Mouse (Mus musculus) stomach, postnatal 0 days (tissue): ENCODE data around the gene Cdc20b. TPM values are rescaled to one million over a fixed set of nuclear protein-coding genes. Genes with fewer than 3 reads are reported as not detected.
"Not testable (repeated sequence)": the region's sequence is repeated elsewhere in the genome, so short reads cannot be mapped to it uniquely, and the experiment has no call there.

Experiments used
- ATAC-seq: fragments of 200-750 bp; cut with Nextera tagmentation; 2 replicates; pipeline ENCODE4 v1.8.0; 2017; ENCODE audit not compliant: low FRiP score, low TSS enrichment
- DNase-seq: peaks from one replicate; pipeline ENCODE4 v3.0.0-alpha.2; 2016; ENCODE audit warnings: low spot score
- H3K27ac ChIP-seq: fragments of 300-500 bp; sonication (generic); replicated peaks from 2 replicates; pipeline ENCODE4 v1.5.1; 2014; ENCODE audit warnings: mild to moderate bottlenecking, control low read depth
- H3K27me3 ChIP-seq: fragments of 300-500 bp; sonication (generic); 2 replicates; pipeline ENCODE4 v1.6.1; 2014; ENCODE audit warnings: low read length; ENCODE audit not compliant: control insufficient read depth, insufficient read depth
- H3K36me3 ChIP-seq: fragments of 300-500 bp; sonication (generic); 2 replicates; pipeline ENCODE4 v1.6.1; 2014; ENCODE audit warnings: low read length, mixed read lengths; ENCODE audit not compliant: control insufficient read depth, insufficient read depth
- H3K4me1 ChIP-seq: fragments of 300-500 bp; sonication (generic); replicated peaks from 2 replicates; pipeline ENCODE4 v1.6.1; 2014; ENCODE audit warnings: antibody characterized with exemption; ENCODE audit not compliant: control insufficient read depth, insufficient read depth
- H3K4me2 ChIP-seq: fragments of 300-500 bp; sonication (generic); replicated peaks from 2 replicates; pipeline ENCODE4 v1.6.1; 2014; ENCODE audit warnings: low read depth, mild to moderate bottlenecking, control low read depth, moderate library complexity
- H3K4me3 ChIP-seq: fragments of 300-500 bp; sonication (generic); 2 replicates; pipeline ENCODE4 v1.5.1; 2014; ENCODE audit warnings: low read depth, low read length, control low read depth
- H3K9ac ChIP-seq: fragments of 300-500 bp; sonication (generic); 2 replicates; pipeline ENCODE4 v1.6.1; 2014; ENCODE audit warnings: mild to moderate bottlenecking, low read length, control low read depth, mixed read lengths
- H3K9me3 ChIP-seq: fragments of 300-500 bp; sonication (generic); 2 replicates; pipeline ENCODE4 v1.6.1; 2016; ENCODE audit warnings: low read length; ENCODE audit not compliant: control insufficient read depth
- CTCF ChIP-seq: IDR thresholded peaks from 2 replicates; pipeline ENCODE4 v1.5.1; 2016; ENCODE audit warnings: antibody characterized with exemption, low read depth, mild to moderate bottlenecking, moderate library complexity
- EP300 ChIP-seq: optimal IDR thresholded peaks from 2 replicates; pipeline ENCODE3; 2016; ENCODE audit warnings: antibody characterized with exemption
- WGBS: fragments of 180-500 bp; shearing (Covaris S2); extraction: QIAGEN DNeasy Blood & Tissue Kit; methylation state at CpG from one replicate; pipeline ENCODE4 v1.1.7; 2014; 5-methylcytosine and 5-hydroxymethylcytosine counted together
- polyA plus RNA-seq: library from polyadenylated mRNA; unstranded; fragments of >200 nt; fragmentation: Nextera tagmentation; extraction: Ambion mirVana; gene quantifications from 2 replicates; pipeline ENCODE4 v1.2.1, GENCODE M21; 2015

Cdc20b gene
- polyA plus RNA-seq, 1 experiment from 2014 or later: not detected

DNA sequence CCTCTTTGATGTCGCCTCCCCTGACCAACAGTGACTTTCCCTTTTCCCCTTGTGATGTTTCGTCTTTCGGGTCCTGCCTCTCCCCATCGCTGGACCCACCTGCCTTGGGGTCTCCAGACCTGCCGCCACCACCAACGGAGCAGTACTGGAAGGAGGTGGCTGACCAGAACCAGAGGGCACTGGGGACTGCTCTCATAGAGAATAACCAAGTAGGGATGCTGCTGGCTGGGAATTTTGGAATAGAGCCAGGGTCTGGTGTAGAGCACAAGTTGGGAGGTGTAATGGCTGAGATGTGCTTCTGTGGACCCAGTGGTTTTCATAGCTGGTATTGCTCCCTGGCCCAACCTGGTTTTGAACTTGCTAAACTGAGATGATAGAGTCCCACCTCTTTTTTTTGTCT is 37.5 kb upstream of the Cdc20b start:
- Histone ChIP-seq H3K9ac (no peak overlapping the region), H3K9me3 (no peaks in the 10 kb centered on the region), H3K4me2 (no peak overlapping the region), H3K27me3 (peaks cover 18% of the 10 kb centered on the region), H3K4me3 (no peak overlapping the region), H3K27ac (no peak overlapping the region), H3K4me1 (peaks cover 11% of the 10 kb centered on the region; the same call in 1 of the 2 replicates), H3K36me3 (no peaks in the 10 kb centered on the region)
- ATAC-seq (no peak), DNase-seq (no peak)
- TF ChIP-seq CTCF (no peak), EP300 (no peak)
- WGBS: 77% methylated on average over 6 of the region's 6 CpGs

DNA sequence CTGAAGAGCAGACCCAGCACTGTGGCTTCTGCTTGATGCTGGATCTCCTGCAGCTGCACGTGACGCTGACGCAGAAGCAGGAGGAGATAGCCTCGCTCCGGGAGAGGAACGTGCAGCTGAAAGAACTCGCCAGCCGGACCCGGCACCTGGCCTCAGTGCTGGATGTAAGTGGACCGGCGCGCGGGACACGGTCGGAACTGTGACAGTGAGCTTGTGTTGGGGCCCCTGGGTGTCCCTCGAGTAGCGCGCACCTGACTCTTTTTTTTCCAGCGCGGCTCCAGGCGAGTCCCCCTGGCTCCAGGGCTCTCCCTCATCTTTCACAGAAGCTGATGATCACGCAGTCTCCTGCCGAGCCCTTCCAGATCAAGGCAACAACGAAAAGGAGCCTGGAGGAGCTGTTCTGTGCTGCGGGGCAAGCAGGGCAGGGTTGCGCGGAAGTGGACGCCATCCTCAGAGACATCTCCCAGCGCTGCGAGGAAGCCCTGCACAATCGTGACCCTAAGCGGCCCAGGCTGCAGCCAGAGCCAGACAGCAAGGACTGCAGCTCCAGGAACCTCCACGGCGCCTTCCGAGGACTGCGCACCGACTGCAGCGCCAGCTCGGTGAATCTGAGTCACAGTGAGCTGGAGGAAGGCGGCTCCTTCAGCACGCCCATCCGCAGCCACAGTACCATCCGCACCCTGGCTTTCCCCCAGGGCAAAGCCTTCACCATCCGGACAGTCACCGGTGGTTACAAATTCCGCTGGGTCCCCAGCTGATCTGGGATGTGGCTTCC is 36.3 kb upstream of the Cdc20b start:
- peak overlapping the region; percentile 45; the same call in 1 of the 2 replicates for H3K9ac ChIP-seq
- no peak overlapping the region for H3K27ac ChIP-seq
- ATAC-seq (peak; percentile 58; the same call in 1 of the 2 replicates), DNase-seq (peak; percentile 62)
- WGBS: under 1% methylated on average over 46 of the region's 46 CpGs
- H3K4me1 ChIP-seq: peaks cover 9% of the 10 kb centered on the region; the same call in 1 of the 2 replicates
- H3K27me3 ChIP-seq: peaks cover 16% of the 10 kb centered on the region
- H3K36me3 ChIP-seq: no peaks in the 10 kb centered on the region
- peak overlapping the region; percentile 39 for H3K4me3 ChIP-seq
- H3K9me3 ChIP-seq: no peaks in the 10 kb centered on the region
- H3K4me2 ChIP-seq: peak overlapping the region; percentile 77
- TF ChIP-seq EP300 (no peak), CTCF (no peak)

DNA sequence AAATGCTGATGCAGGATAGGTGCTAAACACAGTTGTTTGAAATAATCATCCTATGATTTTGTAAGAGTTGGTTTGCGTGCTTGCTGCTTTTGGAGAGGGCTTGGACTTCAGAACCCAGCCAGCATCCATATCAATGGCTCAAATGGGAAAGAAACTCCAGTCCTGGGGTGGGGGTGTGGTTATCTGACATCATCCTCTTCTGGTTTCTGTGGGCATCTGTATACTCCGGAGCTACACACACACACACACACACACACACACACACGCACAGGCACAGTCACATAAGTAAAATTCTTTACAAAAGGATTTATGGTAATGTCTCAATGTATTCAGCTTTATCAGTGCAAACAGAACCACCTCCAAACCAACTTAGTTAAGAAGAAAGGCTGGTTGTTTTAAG is 34.8 kb upstream of the Cdc20b start:
- DNase-seq (no peak), ATAC-seq (peak; percentile 30; the same call in 1 of the 2 replicates)
- H3K36me3 ChIP-seq: no peaks in the 10 kb centered on the region
- H3K27ac ChIP-seq: no peak overlapping the region; the same call in 1 of the 2 replicates
- no peak overlapping the region for H3K4me3 ChIP-seq
- TF ChIP-seq EP300 (no peak), CTCF (no peak)
- peaks cover 4% of the 10 kb centered on the region; the same call in 1 of the 2 replicates for H3K4me1 ChIP-seq
- no peaks in the 10 kb centered on the region for H3K9me3 ChIP-seq
- H3K9ac ChIP-seq: no peak overlapping the region
- no peak overlapping the region for H3K4me2 ChIP-seq
- H3K27me3 ChIP-seq: peaks cover 12% of the 10 kb centered on the region; the same call in 1 of the 2 replicates
- WGBS: 53% methylated on average over 3 of the region's 3 CpGs

DNA sequence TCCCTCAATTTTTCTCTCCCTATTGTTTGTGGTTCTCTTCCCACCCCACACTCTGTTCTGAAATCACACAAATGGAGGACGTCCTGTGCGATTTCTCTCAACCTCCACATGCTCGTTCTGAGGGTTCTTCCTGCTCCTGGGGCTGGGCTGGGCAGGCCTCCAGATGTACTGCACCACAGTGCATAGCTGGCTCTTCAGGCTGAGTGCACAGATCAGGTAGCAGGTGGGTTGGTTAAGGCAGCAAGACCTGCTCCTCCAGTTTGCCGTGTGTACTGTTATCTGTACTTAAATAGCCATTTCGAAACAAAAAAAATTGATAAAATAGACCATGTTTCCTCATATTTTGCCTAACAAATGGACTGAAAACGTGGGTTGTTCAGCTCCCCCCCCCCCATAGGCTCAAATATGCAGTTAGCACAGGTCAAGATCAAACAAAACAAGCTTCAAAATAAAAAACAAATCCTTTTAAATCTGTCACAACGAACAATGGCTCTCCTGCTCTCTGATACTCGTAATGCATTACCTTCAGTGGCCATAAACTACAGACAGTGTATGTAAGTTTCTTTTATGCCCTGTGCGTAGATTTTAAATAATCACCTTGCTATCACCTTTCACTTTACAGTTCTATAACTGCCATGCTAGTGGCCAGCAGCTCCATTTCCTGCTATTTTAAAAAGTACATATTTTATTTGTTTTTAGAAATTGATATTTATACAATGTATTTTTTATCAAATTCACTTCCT is 34.2 kb upstream of the Cdc20b start:
- Histone ChIP-seq H3K9me3 (no peaks in the 10 kb centered on the region), H3K4me1 (peaks cover 4% of the 10 kb centered on the region; the same call in 1 of the 2 replicates), H3K27ac (no peak overlapping the region; the same call in 1 of the 2 replicates), H3K27me3 (peaks cover 12% of the 10 kb centered on the region; the same call in 1 of the 2 replicates), H3K4me3 (no peak overlapping the region), H3K9ac (no peak overlapping the region), H3K4me2 (peak overlapping the region; percentile 26; the same call in 1 of the 2 replicates), H3K36me3 (no peaks in the 10 kb centered on the region)
- TF ChIP-seq EP300 (no peak), CTCF (no peak)
- WGBS: 53% methylated on average over 9 of the region's 9 CpGs
- DNase-seq (peak; percentile 82), ATAC-seq (peak; percentile 93)

DNA sequence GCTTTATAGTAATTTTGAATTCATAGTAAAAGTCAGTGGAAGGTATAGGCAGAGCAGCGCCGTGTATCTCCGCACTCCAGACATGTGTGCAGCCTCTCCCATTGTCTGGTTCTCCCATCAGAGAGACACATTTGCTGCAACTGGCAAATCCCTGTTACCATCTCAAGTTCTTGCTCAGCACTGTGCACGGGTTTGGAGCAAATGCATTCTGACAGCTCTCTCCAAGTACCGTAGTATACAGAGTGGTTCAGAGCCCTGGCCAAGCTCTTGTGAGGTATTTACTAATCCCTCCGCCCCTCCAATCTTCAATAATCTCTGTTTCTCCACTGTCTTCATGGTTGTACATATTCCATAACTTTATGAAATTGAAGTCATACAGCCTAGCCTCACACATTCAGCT is 22.2 kb upstream of the Cdc20b start:
- DNase-seq (no peak), ATAC-seq (no peak)
- H3K4me3 ChIP-seq: peak overlapping the region; percentile 39
- no peaks in the 10 kb centered on the region for H3K9me3 ChIP-seq
- H3K4me1 ChIP-seq: no peaks in the 10 kb centered on the region
- H3K36me3 ChIP-seq: no peaks in the 10 kb centered on the region
- no peak overlapping the region for H3K27ac ChIP-seq
- peak overlapping the region; percentile 44 for H3K4me2 ChIP-seq
- 78% methylated on average over 6 of the region's 6 CpGs for WGBS
- no peak overlapping the region for H3K9ac ChIP-seq
- no peaks in the 10 kb centered on the region for H3K27me3 ChIP-seq
- no peak for TF ChIP-seq CTCF
- TF ChIP-seq EP300: no peak

DNA sequence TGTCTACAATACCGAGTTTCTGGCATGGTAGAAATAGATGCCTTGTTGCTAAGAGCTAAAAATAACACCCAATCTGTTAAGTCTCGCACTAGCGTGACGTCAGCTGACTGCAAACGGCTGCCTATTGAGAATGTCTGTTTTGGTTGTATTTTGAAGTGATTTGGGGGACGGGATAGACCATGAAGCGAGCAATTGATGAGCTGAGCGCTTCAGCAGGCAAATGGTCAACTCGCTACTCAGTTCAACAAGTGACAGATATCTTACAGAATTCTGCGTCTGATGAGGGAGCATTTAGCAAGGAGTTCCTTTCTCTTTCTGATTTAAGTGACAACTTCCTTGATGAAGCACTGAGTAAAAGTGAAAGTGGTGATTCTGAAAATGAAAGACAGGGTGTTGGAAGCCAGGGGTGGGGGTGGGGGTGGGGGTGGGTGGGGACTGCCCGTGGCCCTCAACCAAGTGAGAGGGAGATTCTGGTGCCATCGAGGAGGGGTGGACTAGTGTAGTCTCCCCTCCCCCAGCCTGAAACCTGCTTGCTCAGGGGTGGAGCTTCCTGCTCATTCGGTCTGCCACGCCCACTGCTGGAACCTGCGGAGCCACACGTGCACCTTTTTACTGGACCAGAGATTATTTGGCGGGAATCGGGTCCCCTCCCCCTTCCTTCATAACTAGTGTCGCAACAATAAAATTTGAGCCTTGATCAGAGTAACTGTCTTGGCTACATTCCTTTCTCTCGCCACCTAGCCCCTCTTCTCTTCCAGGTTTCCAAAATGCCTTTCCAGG is 21.5 kb upstream of the Cdc20b start:
- Histone ChIP-seq H3K4me3 (peak overlapping the region; percentile 39), H3K4me2 (peak overlapping the region; percentile 44)
- not testable (repeated sequence) for H3K36me3 ChIP-seq, H3K27me3 ChIP-seq, H3K9me3 ChIP-seq, H3K4me1 ChIP-seq, H3K9ac ChIP-seq, H3K27ac ChIP-seq
- 31% methylated on average over 19 of the region's 20 CpGs for WGBS
- DNase-seq (peak; percentile 42), ATAC-seq (peak; percentile 45; the same call in 1 of the 2 replicates)
